Mouse (Mus musculus) left cerebral cortex, postnatal 4 days (tissue): ENCODE data around the gene Fat1. TPM values are rescaled to one million over a fixed set of nuclear protein-coding genes. Genes with fewer than 3 reads are reported as not detected.

Source experiments
- DNase-seq: peaks from one replicate; pipeline ENCODE4 v3.0.0-alpha.2; 2022
- intact Hi-C: fragments of 180-260 bp; cut with DNase I; formaldehyde crosslinking; loops from one replicate; pipeline ENCODE4 v1.15.1; 2025
- total RNA-seq, 2 experiments: library from RNA; stranded (reverse); gene quantifications; 2 replicates each; pipeline ENCODE4 v1.2.3; 2021

Fat1 gene
- 10 to 100 TPM; 73.2 to 79.6 TPM for total RNA-seq

DNA sequence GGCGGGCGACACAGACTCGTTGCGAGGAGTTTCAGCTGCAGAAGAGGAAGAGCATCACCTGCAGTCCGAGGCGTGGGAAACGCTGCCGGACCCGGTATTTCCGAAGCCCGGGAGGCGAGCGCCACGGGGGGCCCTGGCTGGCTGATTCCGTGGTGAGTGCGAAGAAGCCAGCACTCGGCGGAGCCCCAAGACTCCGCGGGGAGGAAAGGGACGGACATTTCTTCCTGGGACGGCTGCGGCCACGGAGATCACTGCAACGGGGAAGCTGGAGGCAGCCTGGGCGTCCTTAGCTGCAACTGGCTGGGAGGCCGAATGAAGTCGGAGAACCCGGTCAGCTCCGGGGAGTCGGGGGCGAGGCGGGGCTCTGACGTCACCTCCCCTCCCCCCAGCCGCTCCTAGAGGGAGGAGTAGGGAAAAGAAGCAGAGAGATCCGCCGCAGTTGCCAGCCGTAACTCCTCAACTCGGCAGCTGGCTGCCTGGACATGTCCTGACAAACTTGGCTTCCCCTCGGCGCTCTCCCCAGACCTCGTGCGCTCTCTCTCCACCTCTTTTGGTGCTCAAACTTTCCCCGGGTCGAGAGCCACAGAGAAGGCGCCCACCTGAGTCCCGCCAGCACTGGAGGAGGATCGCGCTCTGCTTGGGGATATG is at the start of gene Fat1:
Gene Fat1, plus strand, starts transcription at position 598 of the 648 bp plus-strand sequence.
- peak; percentile 91 for DNase-seq
- intact Hi-C loops, result loop anchor here (5.0 kb wide), 2 partner anchors 302 to 908 kb away; no protein-coding TSS in a partner anchor

DNA sequence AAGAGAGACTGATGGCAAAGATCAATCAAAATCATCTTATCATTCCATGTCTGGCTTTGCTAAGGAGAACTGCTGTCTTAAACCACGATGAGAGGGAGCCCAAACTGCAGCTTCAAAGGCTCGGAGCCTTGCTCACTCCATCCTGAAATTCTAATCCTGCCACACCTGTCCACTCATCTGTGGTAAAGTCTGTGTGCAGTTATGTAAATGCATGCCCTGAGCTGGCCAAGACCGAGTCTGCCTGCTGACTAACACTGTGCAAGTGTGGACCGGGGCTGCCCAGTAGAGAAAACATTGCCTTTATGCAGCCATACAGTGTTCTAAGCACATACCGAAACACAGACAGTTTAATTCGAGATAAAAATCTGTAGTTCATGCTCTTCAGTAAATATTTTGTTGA is 40.6 kb upstream of the Fat1 start:
- DNase-seq, result no peak
- intact Hi-C loops, result no loop called here

DNA sequence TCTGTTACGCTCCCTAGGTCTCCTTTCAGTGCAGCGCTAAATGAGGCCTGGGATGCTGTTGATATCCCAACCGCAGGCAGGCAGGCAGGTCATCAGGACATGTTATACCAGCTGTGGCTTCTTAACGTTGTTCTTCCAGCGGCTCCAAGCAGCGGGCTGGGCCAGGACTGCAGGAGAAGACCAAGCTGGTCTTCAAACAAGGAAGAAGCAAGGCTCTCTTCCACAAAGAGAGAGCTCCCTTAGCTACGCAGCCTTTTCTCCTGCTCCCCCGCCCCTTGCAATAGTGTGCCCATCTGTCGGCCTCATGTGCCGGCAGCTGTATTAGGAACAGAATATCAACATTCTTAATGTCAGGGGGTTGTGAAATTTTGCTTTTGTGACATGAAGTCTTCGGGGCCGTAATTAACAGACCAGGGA is 35.7 kb upstream of the Fat1 start:
- intact Hi-C loops, result no loop called here
- DNase-seq, result no peak

DNA sequence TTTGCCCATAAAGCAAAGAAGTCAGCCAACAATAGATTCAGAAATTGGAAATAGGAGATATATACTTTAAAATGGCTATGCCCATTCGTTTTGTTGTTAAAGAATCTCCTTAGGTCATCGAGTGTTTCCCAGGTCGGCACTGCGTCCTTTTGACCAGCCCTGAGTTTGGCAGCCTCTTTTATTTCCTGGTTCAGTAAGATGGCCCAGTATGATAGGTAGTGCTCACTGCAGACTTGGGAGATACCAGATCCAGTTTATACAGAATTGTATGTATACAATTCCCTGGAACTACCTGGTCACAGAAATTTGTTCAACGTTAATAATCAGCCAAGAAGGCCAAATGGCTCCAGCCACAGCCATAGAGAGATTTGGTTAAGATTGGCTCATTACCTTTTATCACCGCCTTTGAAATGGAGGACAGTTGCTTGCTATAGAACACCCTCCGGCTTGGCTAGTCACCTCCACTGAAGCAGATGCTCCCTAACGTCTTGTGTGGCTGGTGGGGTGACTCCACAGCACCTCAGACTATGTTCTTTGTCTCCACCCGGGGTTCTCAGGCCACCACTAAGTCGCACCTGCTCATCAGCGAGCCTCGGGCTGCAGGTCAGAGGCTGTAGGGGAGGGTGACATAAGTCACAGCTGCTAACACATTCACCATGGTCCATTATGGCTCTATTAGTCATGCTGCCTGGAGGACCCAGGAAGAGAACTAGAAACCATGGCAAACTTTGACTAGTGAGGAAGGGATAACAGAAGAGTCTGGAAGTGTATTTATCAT is 23.9 kb upstream of the Fat1 start:
- no peak for DNase-seq
- intact Hi-C loops, result no loop called here

DNA sequence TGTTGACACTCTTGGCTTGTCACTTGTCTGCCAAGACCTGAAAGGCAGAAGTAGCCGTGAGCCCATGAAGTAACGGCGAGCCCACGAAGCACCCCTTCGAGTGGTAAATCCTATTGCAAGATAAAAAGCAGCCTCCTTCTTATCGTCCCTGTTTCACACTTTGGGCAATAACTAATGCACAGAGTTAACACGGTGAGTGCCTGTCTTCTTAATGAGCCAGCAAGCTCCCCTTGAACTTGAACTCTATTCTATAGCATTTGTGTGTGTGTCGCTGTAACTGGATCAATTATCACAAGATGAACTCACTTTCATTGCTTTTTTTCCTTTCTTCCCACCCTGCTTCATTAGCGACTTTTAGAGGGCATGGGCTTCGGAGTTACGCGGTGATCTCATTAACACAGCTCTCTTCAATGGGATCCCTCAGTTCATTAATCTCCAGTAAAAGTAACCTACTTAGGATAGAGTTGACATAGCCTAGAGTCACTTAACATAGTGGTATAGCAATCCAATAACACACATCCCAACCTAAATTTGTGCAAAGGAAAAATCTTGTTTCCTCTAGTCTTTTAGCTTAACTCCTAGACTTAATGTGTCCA is 15.7 kb upstream of the Fat1 start:
- intact Hi-C loops, result no loop called here
- DNase-seq, result no peak

DNA sequence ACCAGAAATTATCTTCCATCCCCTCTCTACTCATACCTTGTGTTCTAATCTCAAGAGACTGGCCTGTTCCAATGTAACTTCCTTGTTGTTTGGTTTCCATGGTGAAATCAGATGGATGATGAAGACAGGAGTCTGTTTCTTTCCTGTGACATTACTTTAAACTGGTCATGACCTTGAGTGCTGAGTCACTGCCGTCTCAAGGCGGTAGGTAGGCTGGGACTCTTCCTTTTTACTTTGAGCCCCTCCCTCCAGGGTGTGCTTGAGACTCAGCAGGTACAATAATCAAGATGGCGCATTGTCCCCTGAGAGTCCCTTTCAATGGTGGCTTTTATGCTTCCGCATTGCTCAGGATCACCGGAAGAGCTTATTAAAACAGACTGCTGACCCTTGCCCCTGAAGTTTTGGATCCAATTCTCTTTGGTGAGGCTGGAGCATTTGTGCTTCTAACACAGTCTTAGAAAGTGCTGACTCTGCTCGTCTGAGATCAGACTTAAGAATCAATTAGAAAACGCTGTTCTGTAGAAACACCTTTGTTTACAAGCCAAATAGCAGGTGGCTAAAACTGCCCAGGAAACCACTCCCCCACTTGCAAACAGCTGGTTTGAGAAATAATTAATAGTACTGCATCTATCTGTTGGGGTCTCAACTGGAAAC is 14.7 kb upstream of the Fat1 start:
- no peak for DNase-seq
- intact Hi-C loops, result no loop called here

DNA sequence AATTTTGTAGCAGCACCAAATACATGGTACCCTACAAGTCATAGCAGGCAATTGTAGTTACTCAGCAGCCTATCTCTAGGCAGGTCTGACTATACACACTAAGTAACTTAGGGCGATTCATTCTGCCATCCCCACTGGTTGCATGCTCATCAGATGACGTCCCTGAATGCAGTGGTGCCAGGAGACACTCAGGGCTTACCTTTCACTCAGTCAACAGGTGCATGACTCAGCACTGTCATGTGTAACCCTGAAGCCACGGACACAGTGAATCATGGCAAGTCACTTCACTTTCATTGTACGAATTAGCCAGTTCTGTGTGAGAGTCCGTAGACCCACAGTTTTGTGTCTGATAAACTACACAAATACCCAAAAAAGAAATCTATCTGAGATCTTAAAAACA is 10.3 kb upstream of the Fat1 start:
- intact Hi-C loops, result no loop called here

DNA sequence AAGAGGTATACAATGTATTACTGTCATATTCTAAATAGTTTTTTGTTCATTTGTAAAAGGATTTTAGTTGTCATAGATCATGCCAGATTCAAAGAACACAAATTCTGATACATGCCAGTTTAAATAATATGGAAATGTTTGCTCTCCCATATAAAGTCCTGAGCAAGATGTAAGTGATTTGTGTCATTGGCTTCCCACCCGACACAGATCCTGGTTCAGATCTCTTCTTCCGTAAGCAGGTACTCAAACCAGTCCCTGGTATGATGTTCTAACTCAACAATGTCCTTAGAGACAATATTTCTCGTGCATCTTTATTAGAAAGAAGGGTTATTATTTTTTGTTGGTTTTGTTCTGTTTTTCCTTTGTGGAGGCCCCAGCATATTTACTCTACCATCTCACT is 5.2 kb upstream of the Fat1 start:
- no peak for DNase-seq
- intact Hi-C loops, result no loop called here

More for the DNA sequence above, 10.3 kb upstream of the Fat1 start:
- DNase-seq, result no peak

DNA sequence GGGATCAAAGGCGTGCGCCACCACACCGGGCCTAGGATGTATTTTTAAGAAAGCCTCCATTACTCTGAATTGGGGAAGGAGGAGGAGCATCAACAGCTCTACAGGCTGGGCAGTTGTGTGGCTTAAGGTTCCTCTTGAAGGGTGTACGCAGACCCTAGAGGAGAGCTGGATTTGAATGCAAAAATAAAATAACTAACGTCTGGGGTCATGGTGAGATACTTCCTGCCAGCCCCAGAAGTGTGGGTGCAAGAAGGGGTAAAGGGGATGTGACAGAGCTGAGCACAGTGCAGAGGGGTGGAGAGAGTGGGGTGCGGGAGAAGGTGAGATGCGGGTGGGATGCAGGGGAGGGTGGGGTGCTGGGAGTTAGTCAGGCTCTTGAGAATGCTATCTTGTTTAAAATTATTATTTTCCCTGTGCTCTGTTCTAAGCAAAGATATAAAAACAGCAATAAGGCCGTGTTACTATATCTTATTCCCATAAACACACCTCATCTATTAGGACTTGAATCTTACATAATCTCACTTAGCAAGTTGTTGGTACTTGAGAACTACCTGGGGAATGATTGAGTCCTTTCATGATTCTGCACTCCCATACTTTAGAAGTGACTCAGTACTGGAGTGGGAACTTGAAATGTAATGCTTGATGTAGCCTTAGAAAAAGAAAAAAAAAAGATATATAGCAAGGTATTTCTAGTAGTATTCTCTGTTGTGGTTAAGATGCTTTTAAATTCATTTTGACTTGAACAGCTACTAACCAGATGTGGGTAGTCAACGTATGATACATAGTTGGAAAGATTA is 2.5 kb upstream of the Fat1 start:
- intact Hi-C loops, result no loop called here

DNA sequence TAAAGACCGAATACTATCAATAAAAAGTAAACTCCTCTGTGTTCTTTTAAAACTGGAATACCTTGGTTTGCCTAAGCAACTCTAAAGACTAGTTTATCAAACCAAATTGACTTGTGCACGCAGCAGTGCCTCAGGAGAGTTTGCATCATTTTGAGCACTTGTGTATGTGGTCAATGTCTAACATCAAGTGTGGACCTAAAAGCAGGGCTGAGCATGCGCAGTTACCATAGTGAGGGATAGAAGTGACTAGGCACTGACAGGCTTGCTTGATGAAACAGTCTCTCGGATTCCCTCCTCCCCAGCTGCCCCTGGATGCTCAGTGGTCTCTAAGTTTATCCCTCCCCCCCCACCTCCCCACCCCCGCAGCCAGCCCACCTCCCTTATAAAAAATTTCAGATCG is 1.8 kb upstream of the Fat1 start:
- peak; percentile 10 for DNase-seq
- intact Hi-C loops, result no loop called here

More for the DNA sequence above, 2.5 kb upstream of the Fat1 start:
- no peak for DNase-seq

DNA sequence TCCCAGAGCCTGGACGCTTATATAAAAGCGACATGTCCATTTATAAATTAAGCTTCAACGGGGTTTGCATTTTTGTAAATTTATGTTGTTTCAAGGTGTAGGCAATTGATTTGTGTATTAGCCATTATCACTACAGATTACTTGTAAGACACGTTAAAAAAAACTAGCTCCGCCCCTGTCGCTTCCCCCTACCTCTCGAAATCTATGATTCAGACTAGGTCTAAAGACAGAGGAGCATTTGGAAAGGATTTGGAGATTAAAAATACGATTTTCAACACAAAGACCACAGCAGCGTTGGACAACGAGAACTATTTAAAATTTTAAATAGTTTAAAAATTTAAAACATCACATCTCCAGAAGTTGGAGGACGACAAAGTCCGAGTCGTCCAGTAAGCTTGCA is 831 bp upstream of the Fat1 start:
- no peak for DNase-seq
- intact Hi-C loops, result no loop called here

DNA sequence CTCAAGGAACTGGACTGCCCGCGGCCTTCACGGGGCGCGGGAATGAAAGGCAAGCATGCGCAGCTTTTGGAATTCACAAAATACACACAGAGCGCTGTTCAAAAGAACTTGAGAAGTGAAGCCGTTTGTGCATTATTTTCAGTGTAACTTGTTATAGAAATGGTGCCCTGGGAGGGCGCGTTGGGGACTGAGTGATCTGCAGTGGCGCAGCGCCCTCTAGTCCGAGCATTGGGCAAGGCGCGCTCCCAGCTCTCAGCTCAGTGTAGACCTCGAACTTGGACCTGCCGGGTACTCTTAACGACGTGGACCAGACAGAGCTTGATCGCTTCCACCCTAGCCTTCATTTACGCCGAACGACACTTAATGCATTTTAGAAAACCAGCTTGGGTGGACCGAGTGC is 494 bp downstream of the Fat1 start:
- intact Hi-C loops, result loop anchor here (5.0 kb wide), 2 partner anchors 302 to 908 kb away; no protein-coding TSS in a partner anchor
- peak; percentile 88 for DNase-seq

DNA sequence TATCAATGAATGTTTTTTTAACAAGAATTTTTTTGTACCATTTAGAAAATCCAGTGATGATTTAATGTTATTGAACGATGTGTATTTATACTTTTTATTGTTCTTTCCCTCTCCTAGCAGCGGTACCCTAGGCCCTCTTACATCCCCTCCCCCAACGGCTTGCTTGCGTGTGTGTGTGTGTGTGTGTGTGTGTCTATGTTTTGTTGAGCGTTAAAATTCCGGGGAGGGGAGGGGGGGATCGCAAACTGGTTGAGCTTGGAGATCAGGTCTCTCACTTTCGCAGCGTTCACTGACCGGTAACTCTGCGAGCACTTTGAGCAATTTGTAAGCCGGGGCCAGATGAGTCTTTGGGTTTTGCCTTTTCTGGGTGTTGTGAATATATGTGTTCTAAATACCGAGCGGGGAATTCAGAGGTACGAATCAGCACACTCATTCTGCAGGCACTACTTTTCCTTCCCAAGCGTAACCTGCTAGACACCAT is 1.3 kb downstream of the Fat1 start:
- peak; percentile 45 for DNase-seq
- intact Hi-C loops, result loop anchor here (5.0 kb wide), 2 partner anchors 301 to 909 kb away; no protein-coding TSS in a partner anchor

DNA sequence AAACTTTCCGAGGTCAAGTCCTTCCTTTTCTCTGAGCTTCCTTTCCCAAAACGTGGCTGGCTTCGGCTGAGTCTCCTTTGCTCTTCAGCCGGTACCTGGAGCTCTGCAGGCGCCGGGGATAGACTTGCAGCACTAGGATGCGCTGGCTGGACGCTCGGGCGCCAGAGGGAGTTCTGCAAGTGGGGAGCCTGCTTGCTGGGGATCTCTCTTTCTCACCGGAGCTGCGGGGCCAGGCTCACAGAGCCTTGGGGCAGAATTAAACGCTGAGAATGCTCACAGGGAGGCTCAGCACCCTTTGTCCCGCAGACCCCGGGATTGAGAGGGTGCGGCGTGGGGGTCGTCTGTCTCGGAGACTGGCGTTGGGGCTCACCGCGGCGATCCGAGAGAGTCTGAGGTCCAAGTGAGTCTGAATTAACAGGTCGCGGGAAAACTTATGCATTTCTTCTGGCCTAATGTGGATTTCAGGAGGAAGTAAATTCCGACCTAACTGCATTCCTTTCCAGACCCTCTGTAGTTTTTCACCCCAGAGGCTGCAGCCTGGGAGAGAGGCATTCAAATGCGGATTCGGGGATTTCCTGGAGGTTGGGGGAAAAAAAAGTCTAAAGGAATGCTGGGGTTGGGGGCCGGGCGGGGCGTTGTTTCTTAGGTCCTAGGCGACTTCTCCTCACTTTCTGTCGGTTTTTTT is 2.0 kb downstream of the Fat1 start:
- intact Hi-C loops, result loop anchor here (5.0 kb wide), 2 partner anchors 300 to 910 kb away; no protein-coding TSS in a partner anchor
- peak; percentile 66 for DNase-seq

DNA sequence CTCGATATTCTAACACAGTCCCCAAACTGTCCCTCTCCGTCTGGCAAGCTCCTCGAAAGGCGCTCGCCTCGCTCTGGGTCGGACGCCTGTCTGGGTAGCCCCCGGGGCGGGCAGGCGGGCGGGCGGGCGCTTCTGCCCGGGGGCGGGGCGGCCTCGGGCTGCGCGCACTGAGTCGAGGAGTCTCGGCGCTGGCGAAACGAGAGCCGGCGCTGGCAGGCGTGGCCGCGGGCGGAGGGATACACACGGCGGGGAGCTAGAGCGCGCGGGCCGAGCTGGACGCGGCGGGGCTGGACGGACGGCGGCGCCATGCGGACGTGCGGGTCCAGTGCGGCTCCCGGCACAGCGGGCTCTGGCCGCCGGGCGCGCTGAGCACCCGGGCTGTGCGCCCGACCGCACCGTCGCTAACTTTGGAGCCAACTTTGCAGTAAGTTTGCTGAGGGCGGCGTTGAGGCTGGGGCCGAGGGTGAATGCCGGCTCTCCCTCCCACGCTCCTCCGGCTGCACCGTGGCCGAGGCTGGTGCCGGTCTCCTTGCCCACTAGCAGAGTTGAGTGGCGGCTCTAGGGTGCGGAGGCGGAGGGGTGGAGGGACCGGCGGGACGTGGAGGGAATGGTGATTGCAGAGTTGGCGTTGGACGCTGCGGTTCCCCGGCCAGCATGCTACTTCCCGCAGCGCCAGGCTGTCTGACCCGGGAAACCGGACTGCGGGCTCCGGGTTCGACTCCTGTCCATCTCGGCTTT is 2.8 kb downstream of the Fat1 start:
- intact Hi-C loops, result loop anchor here (5.0 kb wide), 2 partner anchors 299 to 911 kb away; no protein-coding TSS in a partner anchor
- DNase-seq, result peak; percentile 93

DNA sequence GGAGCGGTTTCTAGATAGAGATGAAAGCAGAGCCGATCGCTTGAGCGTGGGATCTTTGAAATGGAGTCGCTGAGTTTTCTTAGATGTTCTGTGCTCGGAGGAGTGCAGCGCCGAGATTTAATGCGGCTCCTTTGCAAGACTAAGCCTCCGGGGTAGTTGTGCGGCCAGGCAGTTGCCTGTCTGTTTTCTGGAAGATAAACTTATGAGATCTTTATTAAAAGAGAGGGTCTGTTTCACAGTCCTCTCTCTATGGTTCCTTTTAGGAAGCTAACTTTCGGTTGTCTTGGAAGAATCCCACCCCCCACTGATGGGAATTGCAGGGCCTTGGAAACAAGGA is 3.4 kb downstream of the Fat1 start:
- intact Hi-C loops, result loop anchor here (5.0 kb wide), 2 partner anchors 299 to 911 kb away; no protein-coding TSS in a partner anchor
- no peak for DNase-seq

DNA sequence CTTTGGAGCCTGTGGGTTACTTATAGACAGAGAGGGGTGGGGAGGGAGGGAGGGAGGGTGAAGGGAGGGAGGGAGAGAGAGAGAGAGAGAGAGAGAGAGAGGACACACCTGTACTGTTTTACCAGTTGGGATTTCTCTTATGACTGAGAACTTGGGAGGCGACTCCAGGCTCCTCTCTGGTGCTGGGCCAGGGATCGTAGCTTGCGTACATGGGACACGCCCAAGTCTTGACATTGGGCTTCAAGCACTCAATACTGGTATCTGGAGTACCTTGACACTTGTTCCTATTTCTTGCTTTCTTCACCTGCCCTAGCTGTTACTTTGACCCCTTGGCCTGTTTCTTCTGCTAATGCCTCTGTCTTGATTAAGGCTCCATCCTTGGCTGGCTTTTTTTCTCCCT is 10.3 kb downstream of the Fat1 start:
- no peak for DNase-seq
- intact Hi-C loops, result no loop called here

DNA sequence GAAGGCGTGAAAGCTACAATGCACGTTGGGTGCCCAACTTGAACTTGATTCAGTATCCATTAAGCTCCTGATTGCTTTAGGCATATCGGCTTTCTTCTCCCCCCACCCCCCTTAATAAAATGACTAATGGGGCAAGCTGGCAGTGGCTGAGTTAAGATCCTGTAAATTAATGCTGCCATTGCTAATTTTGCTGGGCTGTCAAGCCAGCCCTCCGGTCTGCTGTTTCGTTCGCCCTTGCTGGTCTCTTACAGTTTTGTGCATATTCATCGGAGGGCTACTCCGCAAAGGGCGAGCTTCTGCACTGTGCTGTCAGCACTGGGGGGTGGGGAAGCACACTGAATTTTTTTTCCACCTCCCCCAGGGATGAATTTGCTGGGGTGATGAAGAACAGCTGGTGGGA is 13.3 kb downstream of the Fat1 start:
- DNase-seq, result no peak
- intact Hi-C loops, result no loop called here

DNA sequence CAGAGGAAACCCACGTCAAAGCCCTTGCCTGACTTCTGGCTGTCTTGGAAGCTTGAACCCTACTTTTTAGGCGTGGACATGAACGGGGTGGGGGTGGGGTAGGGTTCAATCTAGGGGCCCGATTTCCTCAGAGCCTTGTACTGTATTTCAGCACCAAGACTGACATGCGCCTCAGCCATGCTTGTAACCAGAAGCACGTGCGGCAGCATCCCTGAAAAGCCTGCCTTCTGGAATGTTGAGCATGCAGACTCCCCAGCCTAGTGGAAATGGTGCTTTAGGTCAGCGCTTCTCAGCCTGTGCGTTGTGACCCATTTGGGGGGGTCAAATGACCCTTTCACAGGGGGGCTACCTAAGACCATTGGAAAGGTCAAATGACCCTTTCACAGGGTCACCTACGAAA is 25.2 kb downstream of the Fat1 start:
- intact Hi-C loops, result no loop called here
- DNase-seq, result no peak
